Mouse (Mus musculus) layer of hippocampus, adult 2 months (tissue): ENCODE results near the gene Nanos2. TPM values are rescaled to one million over a fixed set of nuclear protein-coding genes. Genes with fewer than 3 reads are reported as not detected.
A peak's percentile ranks its signal among the peaks of the same experiment; 100 is the strongest.

Experiments
- DNase-seq, 2 experiments: peaks; one replicate each; pipeline ENCODE4 v3.0.0; 2022; ENCODE audit warnings: low spot score in 2 of 2
- H3K27ac ChIP-seq: fragments of 200-600 bp; 2 replicates; pipeline ENCODE4 v1.8.1; 2022
- H3K4me3 ChIP-seq: fragments of 200-600 bp; 2 replicates; pipeline ENCODE4 v1.8.1; 2022; ENCODE audit warnings: mild to moderate bottlenecking
- CTCF ChIP-seq: fragments of 200-600 bp; conservative IDR thresholded peaks from 2 replicates; pipeline ENCODE4 v1.8.1; 2022; ENCODE audit warnings: antibody characterized with exemption, mild to moderate bottlenecking, moderate library complexity
- total RNA-seq, 2 experiments: library from RNA; stranded (reverse); gene quantifications; 2 replicates each; pipeline ENCODE4 v1.2.3; 2021

Gene Nanos2
- total RNA-seq, 2 experiments from 2014 or later: 0.54 to 0.66 TPM

GRCm38 (mm10) chr7:18998835-18999234, 11.6 kb downstream of the Nanos2 start:
- TF ChIP-seq CTCF: peak; percentile 59
- Histone ChIP-seq H3K27ac (no peak overlapping the region), H3K4me3 (no peak overlapping the region)
- no peak for DNase-seq

GRCm38 (mm10) chr7:19000421-19000820, 13.2 kb downstream of the Nanos2 start:
- Histone ChIP-seq H3K27ac (no peak overlapping the region; the same call in 1 of the 2 replicates), H3K4me3 (no peak overlapping the region; the same call in 1 of the 2 replicates)
- no peak for DNase-seq
- TF ChIP-seq CTCF: no peak

- TF ChIP-seq CTCF: no peak
- peak overlapping the region; percentile 95 for H3K27ac ChIP-seq
- DNase-seq: no peak
- H3K4me3 ChIP-seq: peak overlapping the region; percentile 6; the same call in 1 of the 2 replicates
These were observed 14.0 kb downstream of the Nanos2 start for GRCm38 (mm10) chr7:19001066-19001806.

GRCm38 (mm10) chr7:19001807-19002085, 14.5 kb downstream of the Nanos2 start:
- no peak overlapping the region for H3K4me3 ChIP-seq
- H3K27ac ChIP-seq: peak overlapping the region; percentile 95
- DNase-seq: no peak
- TF ChIP-seq CTCF: no peak

GRCm38 (mm10) chr7:19002115-19002514, 14.9 kb downstream of the Nanos2 start:
- TF ChIP-seq CTCF: no peak
- no peak for DNase-seq
- Histone ChIP-seq H3K4me3 (peak overlapping the region; percentile 55; the same call in 1 of the 2 replicates), H3K27ac (peak overlapping the region; percentile 95)

GRCm38 (mm10) chr7:19002848-19003498, 15.8 kb downstream of the Nanos2 start:
- peak overlapping the region; percentile 55 for H3K4me3 ChIP-seq
- no peak for TF ChIP-seq CTCF
- DNase-seq: peak; percentile 76 to 87
- peak overlapping the region; percentile 95 for H3K27ac ChIP-seq

GRCm38 (mm10) chr7:19003902-19004630, 16.9 kb downstream of the Nanos2 start, which contains the start of gene Irf2bp1:
Gene Irf2bp1, plus strand, starts transcription at chr7:19004044.
- no peak for TF ChIP-seq CTCF
- H3K4me3 ChIP-seq: peak within 1 kb of the TSS; percentile 84
- peak; percentile 94 to 95 for DNase-seq
- H3K27ac ChIP-seq: peak within 1 kb of the TSS; percentile 99

- H3K4me3 ChIP-seq: peak overlapping the region; percentile 84
- no peak for DNase-seq
- TF ChIP-seq CTCF: no peak
- H3K27ac ChIP-seq: peak overlapping the region; percentile 99
These were observed 17.5 kb downstream of the Nanos2 start for GRCm38 (mm10) chr7:19004631-19005079.

GRCm38 (mm10) chr7:19005417-19006121, 18.4 kb downstream of the Nanos2 start:
- TF ChIP-seq CTCF: no peak
- Histone ChIP-seq H3K27ac (no peak overlapping the region), H3K4me3 (peak overlapping the region; percentile 84; the same call in 1 of the 2 replicates)
- DNase-seq: no peak

- peak; percentile 99 for TF ChIP-seq CTCF
- peak overlapping the region; percentile 6; the same call in 1 of the 2 replicates for H3K4me3 ChIP-seq
- peak; percentile 83 to 87 for DNase-seq
- no peak overlapping the region for H3K27ac ChIP-seq
These were observed 19.3 kb downstream of the Nanos2 start for GRCm38 (mm10) chr7:19006476-19006875.

- H3K4me3 ChIP-seq: no peak overlapping the region
- DNase-seq: no peak
- H3K27ac ChIP-seq: no peak overlapping the region
- TF ChIP-seq CTCF: no peak
These were observed 20.1 kb downstream of the Nanos2 start for GRCm38 (mm10) chr7:19007026-19007977.
